Mouse (Mus musculus): ENCODE results near the gene Ephb2. TPM values are rescaled to one million over a fixed set of nuclear protein-coding genes. Genes with fewer than 3 reads are reported as not detected.
A peak's percentile ranks its signal among the peaks of the same experiment; 100 is the strongest.

Gene Ephb2
- polyA plus RNA-seq, 1 experiment = 21.7 TPM

DNA sequence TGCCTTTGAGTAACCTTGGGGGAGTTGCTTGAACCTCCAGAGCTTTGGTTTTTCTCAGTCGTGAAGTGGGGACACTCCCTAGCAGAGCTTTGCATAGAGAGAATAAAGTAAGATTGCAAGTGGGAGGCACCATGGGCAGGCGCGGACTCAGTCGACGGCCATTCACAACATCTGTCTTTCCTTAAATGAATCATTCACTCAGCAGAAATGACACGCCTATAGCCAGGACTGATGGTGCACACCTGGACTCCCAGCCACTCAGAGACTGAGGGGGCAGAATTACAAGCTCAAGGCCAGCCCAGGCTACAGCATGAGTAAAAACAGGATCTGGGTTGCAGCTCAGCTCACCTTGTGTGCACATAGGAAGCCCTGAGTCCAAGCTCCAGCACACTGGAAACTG lies 121.3 kb downstream of the Ephb2 start:
- H3K27me3 ChIP-seq (ENCODE audit: control insufficient read depth, insufficient read depth, insufficient read length) = no peaks in the 10 kb centered on the region
- H3K79me2 ChIP-seq (ENCODE audit: control insufficient read depth, insufficient read depth) = no peaks in the 10 kb centered on the region
- H3ac ChIP-seq (ENCODE audit: control insufficient read depth, insufficient read length) = no peak overlapping the region
- no peak overlapping the region for H3K4me2 ChIP-seq (ENCODE audit: low read depth)
- H3K36me3 ChIP-seq (ENCODE audit: control insufficient read depth, insufficient read depth) = no peaks in the 10 kb centered on the region
- H3K4me3 ChIP-seq = no peak overlapping the region
- TF ChIP-seq MYOD1 (IDR thresholded peaks at IDR 0.05; ENCODE audit: control insufficient read depth in 1 of 3, insufficient read length in 2 of 3, low read depth in 2 of 3) (no peak), SRF (IDR thresholded peaks at IDR 0.05; ENCODE audit: control insufficient read depth, insufficient read length, low read depth) (no peak), E2F4 (IDR thresholded peaks at IDR 0.05; ENCODE audit: insufficient read depth) (no peak), TCF3 (IDR thresholded peaks at IDR 0.05; ENCODE audit: insufficient read length, low read depth) (no peak), POLR2A (IDR thresholded peaks at IDR 0.05; ENCODE audit: insufficient read length, low read depth) (no peak), MAX (IDR thresholded peaks at IDR 0.05; ENCODE audit: low read depth) (no peak), MYOG (IDR thresholded peaks at IDR 0.05; ENCODE audit: control insufficient read depth in 1 of 3, insufficient read depth in 1 of 3, insufficient read length in 2 of 3, low read depth in 2 of 3) (no peak), REST (IDR thresholded peaks at IDR 0.05; ENCODE audit: insufficient read depth, insufficient read length) (no peak), CEBPB (IDR thresholded peaks at IDR 0.05; ENCODE audit: insufficient read depth, poor library complexity, severe bottlenecking) (no peak), POLR2AphosphoS2 (IDR thresholded peaks at IDR 0.05; ENCODE audit: insufficient read length, low read depth) (no peak), USF1 (IDR thresholded peaks at IDR 0.05; ENCODE audit: low read depth) (no peak)

DNA sequence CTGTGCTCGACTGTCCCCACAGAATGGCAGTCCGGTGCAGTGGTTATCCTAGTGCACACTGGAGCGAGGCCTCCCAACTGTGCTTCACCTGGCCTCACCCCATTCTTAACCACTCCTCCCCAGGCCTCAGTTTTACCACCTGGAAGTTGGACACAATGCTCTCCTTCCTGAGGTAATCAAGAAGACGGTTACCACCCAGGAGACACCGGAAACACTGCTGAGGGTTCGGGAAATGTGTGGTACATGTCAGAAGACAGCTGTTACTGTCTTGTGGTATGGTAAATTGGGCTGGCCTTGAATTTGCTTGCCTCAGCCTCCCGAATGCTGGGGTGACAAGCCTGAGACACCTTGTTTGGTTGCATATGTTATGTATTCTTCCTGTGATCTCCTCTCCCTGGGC lies 121.9 kb downstream of the Ephb2 start:
- TF ChIP-seq USF1 (IDR thresholded peaks at IDR 0.05; ENCODE audit: low read depth) (no peak), SRF (IDR thresholded peaks at IDR 0.05; ENCODE audit: control insufficient read depth, insufficient read length, low read depth) (no peak), MAX (IDR thresholded peaks at IDR 0.05; ENCODE audit: low read depth) (no peak), MYOG (IDR thresholded peaks at IDR 0.05; ENCODE audit: control insufficient read depth in 1 of 3, insufficient read depth in 1 of 3, insufficient read length in 2 of 3, low read depth in 2 of 3) (peak in 1 of 3 experiments; percentile 38), MYOD1 (IDR thresholded peaks at IDR 0.05; ENCODE audit: control insufficient read depth in 1 of 3, insufficient read length in 2 of 3, low read depth in 2 of 3) (peak in 1 of 3 experiments; percentile 17), POLR2A (IDR thresholded peaks at IDR 0.05; ENCODE audit: insufficient read length, low read depth) (no peak), POLR2AphosphoS2 (IDR thresholded peaks at IDR 0.05; ENCODE audit: insufficient read length, low read depth) (no peak), REST (IDR thresholded peaks at IDR 0.05; ENCODE audit: insufficient read depth, insufficient read length) (no peak), E2F4 (IDR thresholded peaks at IDR 0.05; ENCODE audit: insufficient read depth) (no peak), CEBPB (IDR thresholded peaks at IDR 0.05; ENCODE audit: insufficient read depth, poor library complexity, severe bottlenecking) (no peak), TCF3 (IDR thresholded peaks at IDR 0.05; ENCODE audit: insufficient read length, low read depth) (no peak), TCF12 (IDR thresholded peaks at IDR 0.05; ENCODE audit: insufficient read depth, poor library complexity, severe bottlenecking) (no peak)
- H3K27me3 ChIP-seq (ENCODE audit: control insufficient read depth, insufficient read depth, insufficient read length) = no peaks in the 10 kb centered on the region
- no peak overlapping the region for H3K4me3 ChIP-seq

DNA sequence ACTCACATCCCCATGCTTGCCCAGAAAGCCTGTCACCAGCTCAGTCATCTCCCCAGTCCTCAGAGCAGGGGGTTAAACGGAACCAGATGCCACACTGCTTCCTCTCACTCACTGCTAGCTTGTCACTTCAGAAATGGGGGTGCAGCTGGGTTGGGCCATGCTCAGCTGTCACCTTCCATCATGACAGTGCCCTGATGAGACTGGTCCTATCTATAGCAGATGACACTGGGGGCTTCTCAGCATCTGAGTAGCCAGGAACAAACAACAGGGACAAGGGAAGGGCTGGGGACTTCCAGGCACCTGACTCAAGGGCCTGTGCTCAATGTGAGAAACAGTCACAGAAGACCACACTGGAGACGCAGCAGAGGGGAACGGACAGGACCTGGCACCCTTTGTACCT lies 122.4 kb downstream of the Ephb2 start:
- H3K4me2 ChIP-seq (ENCODE audit: low read depth) = no peak overlapping the region
- no peaks in the 10 kb centered on the region for H3K27me3 ChIP-seq (ENCODE audit: control insufficient read depth, insufficient read depth, insufficient read length)
- H3K4me3 ChIP-seq = no peak overlapping the region
- H3K36me3 ChIP-seq (ENCODE audit: control insufficient read depth, insufficient read depth) = no peaks in the 10 kb centered on the region
- H3K79me2 ChIP-seq (ENCODE audit: control insufficient read depth, insufficient read depth) = no peaks in the 10 kb centered on the region
- TF ChIP-seq SRF (IDR thresholded peaks at IDR 0.05; ENCODE audit: control insufficient read depth, insufficient read length, low read depth) = no peak
- no peak for TF ChIP-seq E2F4 (IDR thresholded peaks at IDR 0.05; ENCODE audit: insufficient read depth)
- TF ChIP-seq CEBPB (IDR thresholded peaks at IDR 0.05; ENCODE audit: insufficient read depth, poor library complexity, severe bottlenecking) = no peak
- TF ChIP-seq TCF3 (IDR thresholded peaks at IDR 0.05; ENCODE audit: insufficient read length, low read depth) = peak; percentile 35
- TF ChIP-seq USF1 (IDR thresholded peaks at IDR 0.05; ENCODE audit: low read depth) = no peak
- no peak for TF ChIP-seq REST (IDR thresholded peaks at IDR 0.05; ENCODE audit: insufficient read depth, insufficient read length)
- peak; percentile 93 to 100 (median 95) for TF ChIP-seq MYOD1 (IDR thresholded peaks at IDR 0.05; ENCODE audit: control insufficient read depth in 1 of 3, insufficient read length in 2 of 3, low read depth in 2 of 3)
- no peak for TF ChIP-seq MAX (IDR thresholded peaks at IDR 0.05; ENCODE audit: low read depth)
- no peak for TF ChIP-seq POLR2AphosphoS2 (IDR thresholded peaks at IDR 0.05; ENCODE audit: insufficient read length, low read depth)
- TF ChIP-seq POLR2A (IDR thresholded peaks at IDR 0.05; ENCODE audit: insufficient read length, low read depth) = no peak
- TF ChIP-seq MYOG (IDR thresholded peaks at IDR 0.05; ENCODE audit: control insufficient read depth in 1 of 3, insufficient read depth in 1 of 3, insufficient read length in 2 of 3, low read depth in 2 of 3) = peak in 2 of 3 experiments; percentile 74 to 89
- peak; percentile 69 for TF ChIP-seq TCF12 (IDR thresholded peaks at IDR 0.05; ENCODE audit: insufficient read depth, poor library complexity, severe bottlenecking)
- no peak overlapping the region for H3ac ChIP-seq (ENCODE audit: control insufficient read depth, insufficient read length)

More for the DNA sequence above, 121.9 kb downstream of the Ephb2 start:
- Histone ChIP-seq H3ac (ENCODE audit: control insufficient read depth, insufficient read length) (no peak overlapping the region), H3K79me2 (ENCODE audit: control insufficient read depth, insufficient read depth) (no peaks in the 10 kb centered on the region), H3K36me3 (ENCODE audit: control insufficient read depth, insufficient read depth) (no peaks in the 10 kb centered on the region), H3K4me2 (ENCODE audit: low read depth) (no peak overlapping the region)

DNA sequence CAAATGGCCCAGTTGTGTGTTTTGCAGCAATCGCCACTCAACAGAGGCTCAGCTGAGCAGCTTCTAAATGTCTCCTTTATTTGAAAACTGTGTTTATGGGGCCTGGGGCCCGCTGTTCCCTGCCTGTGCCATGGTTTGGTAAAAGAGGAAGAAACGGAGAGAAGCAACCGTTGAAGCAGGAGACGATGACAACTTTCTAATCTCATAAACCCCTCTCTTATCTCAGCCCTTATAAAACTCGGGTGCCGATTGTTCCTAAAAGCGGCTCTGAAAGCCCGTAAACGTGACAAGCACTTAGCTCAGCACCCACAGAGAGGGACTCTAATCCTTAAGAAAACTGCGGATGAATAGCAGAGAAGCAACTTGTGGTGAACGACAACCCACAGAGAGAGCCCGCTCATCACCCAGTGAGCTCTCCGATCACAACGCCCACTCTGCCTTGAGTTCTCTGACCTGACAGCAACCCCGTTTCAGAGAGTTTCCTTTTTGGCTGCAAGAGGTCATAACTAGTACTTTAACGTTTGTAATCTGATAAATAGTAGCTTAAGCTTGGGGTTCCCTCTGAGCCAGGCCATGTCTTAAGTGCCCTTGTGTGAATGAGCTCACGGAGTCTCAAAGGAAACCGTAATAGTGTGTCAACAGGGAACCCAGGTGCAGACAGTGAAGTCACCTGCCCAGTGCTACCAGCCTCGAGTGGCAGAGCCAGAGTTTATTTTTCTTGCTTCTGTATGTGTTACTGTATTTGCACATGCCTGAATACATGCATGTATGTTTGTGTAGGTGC lies 123.6 kb downstream of the Ephb2 start:
- Histone ChIP-seq H3K4me2 (ENCODE audit: low read depth) (no peak overlapping the region), H3ac (ENCODE audit: control insufficient read depth, insufficient read length) (no peak overlapping the region), H3K36me3 (ENCODE audit: control insufficient read depth, insufficient read depth) (no peaks in the 10 kb centered on the region), H3K79me2 (ENCODE audit: control insufficient read depth, insufficient read depth) (no peaks in the 10 kb centered on the region), H3K4me3 (no peak overlapping the region), H3K27me3 (ENCODE audit: control insufficient read depth, insufficient read depth, insufficient read length) (no peaks in the 10 kb centered on the region)
- TF ChIP-seq POLR2AphosphoS2 (IDR thresholded peaks at IDR 0.05; ENCODE audit: insufficient read length, low read depth) (no peak), TCF3 (IDR thresholded peaks at IDR 0.05; ENCODE audit: insufficient read length, low read depth) (no peak), USF1 (IDR thresholded peaks at IDR 0.05; ENCODE audit: low read depth) (no peak), CEBPB (IDR thresholded peaks at IDR 0.05; ENCODE audit: insufficient read depth, poor library complexity, severe bottlenecking) (no peak), MYOD1 (IDR thresholded peaks at IDR 0.05; ENCODE audit: control insufficient read depth in 1 of 3, insufficient read length in 2 of 3, low read depth in 2 of 3) (no peak), POLR2A (IDR thresholded peaks at IDR 0.05; ENCODE audit: insufficient read length, low read depth) (no peak), TCF12 (IDR thresholded peaks at IDR 0.05; ENCODE audit: insufficient read depth, poor library complexity, severe bottlenecking) (no peak), MAX (IDR thresholded peaks at IDR 0.05; ENCODE audit: low read depth) (no peak), E2F4 (IDR thresholded peaks at IDR 0.05; ENCODE audit: insufficient read depth) (no peak), MYOG (IDR thresholded peaks at IDR 0.05; ENCODE audit: control insufficient read depth in 1 of 3, insufficient read depth in 1 of 3, insufficient read length in 2 of 3, low read depth in 2 of 3) (no peak), SRF (IDR thresholded peaks at IDR 0.05; ENCODE audit: control insufficient read depth, insufficient read length, low read depth) (no peak), REST (IDR thresholded peaks at IDR 0.05; ENCODE audit: insufficient read depth, insufficient read length) (no peak)

Data from myocyte (in vitro differentiated cells).